Comparison of ENCODE assay signal across 8 mouse cellular contexts in the genomic region with DNA sequence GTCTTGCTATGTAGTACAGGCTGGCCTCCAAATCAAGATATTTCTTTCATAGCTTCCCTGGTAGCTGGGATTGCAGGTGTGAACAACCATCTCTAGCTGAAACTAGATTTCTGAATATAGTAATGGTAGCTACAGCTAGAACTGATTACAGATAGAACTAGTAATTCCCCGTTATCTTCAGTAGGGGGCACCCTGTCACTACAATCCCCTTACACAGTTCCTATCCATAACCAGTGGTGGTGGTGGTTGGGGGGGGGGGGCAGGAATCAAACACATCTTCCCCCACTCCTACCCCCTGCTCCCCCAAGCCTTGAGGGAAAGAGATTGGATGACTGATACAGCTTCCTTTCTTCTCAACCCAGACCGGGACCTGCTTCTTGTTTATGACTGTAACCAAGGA. TPM values are rescaled to one million over a fixed set of nuclear protein-coding genes. Genes with fewer than 3 reads are reported as not detected.
DNase-seq lines count a peak whose midpoint lies in the region; ATAC-seq and TF ChIP-seq lines count a peak whose summit lies in the region.
"Had no signal": no experiment of that assay in that cellular context is flagged by ENCODE, and none has a peak within 500 bp of the region (broad histone marks: within the 10 kb centered on the region; RNA-seq: fewer than 3 reads in every experiment).

No protein-coding gene starts in this region.

- H3K4me3 ChIP-seq in kidney, embryonic 14.5 days (ENCODE audit: low read length) = no peak overlapping the region
- no peak overlapping the region for H3K4me3 ChIP-seq in MEL (ENCODE audit: control insufficient read depth in 1 of 2, insufficient read depth in 1 of 2, low read depth in 2 of 2, low read length in 2 of 2)
- H3K4me3 ChIP-seq: limb, embryonic 12.5 days had no signal

- DNase-seq in kidney, adult 9 months = peak; percentile 81
- peak; percentile 66 for DNase-seq in CD4-positive, CD25-positive, alpha-beta regulatory T cell, adult 2 months (ENCODE audit: low read depth, low spot score)
- DNase-seq in MEL (ENCODE audit: low read depth, low spot score) = peak; percentile 33
- DNase-seq in kidney, postnatal 14 days = peak; percentile 64
- no peak for DNase-seq in ovary, postnatal 14 days (ENCODE audit: low spot score)
- DNase-seq in spleen, adult 12 weeks (ENCODE audit: low spot score) = no peak

- TF ChIP-seq EP300 in MEL (IDR thresholded peaks at IDR 0.05; ENCODE audit: low read depth in 1 of 2, low read length in 2 of 2) = no peak

- peak; percentile 21 to 65 (median 33); a peak in 4 of 6 replicates for TF ChIP-seq CTCF in MEL (IDR thresholded peaks at IDR 0.05 in 2 of 3, conservative IDR thresholded peaks at IDR 0.05 in 1 of 3; ENCODE audit: control insufficient read depth in 1 of 3, insufficient read depth in 1 of 3, low read depth in 2 of 3, low read length in 3 of 3, poor library complexity in 1 of 3, severe bottlenecking in 1 of 3)

- H3K27ac ChIP-seq in kidney, embryonic 14.5 days (ENCODE audit: low read depth, low read length) = no peak overlapping the region
- H3K27ac ChIP-seq in MEL (ENCODE audit: control insufficient read depth, low read depth, low read length) = no peak overlapping the region
- H3K27ac ChIP-seq: limb, embryonic 12.5 days had no signal

- no peak overlapping the region for H3K9ac ChIP-seq in kidney, embryonic 14.5 days (ENCODE audit: low read depth, low read length)
- H3K9ac ChIP-seq in MEL (ENCODE audit: control insufficient read depth, low read depth, low read length, poor library complexity, severe bottlenecking) = no peak overlapping the region
- H3K9ac ChIP-seq: limb, embryonic 12.5 days had no signal

- H3K9me3 ChIP-seq in kidney, embryonic 14.5 days (ENCODE audit: control insufficient read depth, low read length) = no peaks in the 10 kb centered on the region
- no peaks in the 10 kb centered on the region for H3K9me3 ChIP-seq in MEL (replicated peaks; ENCODE audit: insufficient read depth, low read length)
- H3K9me3 ChIP-seq: limb, embryonic 12.5 days had no signal

- no peaks in the 10 kb centered on the region for H3K79me2 ChIP-seq in MEL (ENCODE audit: control insufficient read depth, insufficient read depth, low read length, poor library complexity)

- H3K4me2 ChIP-seq in kidney, embryonic 14.5 days (replicated peaks; ENCODE audit: low read depth, low read length) = no peak overlapping the region
- H3K4me2 ChIP-seq: limb, embryonic 12.5 days had no signal

- no peak for TF ChIP-seq POLR2A in MEL (IDR thresholded peaks at IDR 0.05; ENCODE audit: control insufficient read depth in 1 of 2, insufficient read depth in 1 of 2, low read depth in 1 of 2, low read length in 2 of 2, poor library complexity in 1 of 2)

- no peak; the same call in 1 of the 2 replicates for ATAC-seq in kidney, embryonic 14.5 days (ENCODE audit: low FRiP score, low TSS enrichment)

- no peaks in the 10 kb centered on the region for H3K4me1 ChIP-seq in kidney, embryonic 14.5 days (ENCODE audit: control insufficient read depth, insufficient read depth, low read length)
- no peaks in the 10 kb centered on the region for H3K4me1 ChIP-seq in MEL (ENCODE audit: control insufficient read depth in 1 of 2, insufficient read depth in 2 of 2, low read length in 2 of 2)
- H3K4me1 ChIP-seq: limb, embryonic 12.5 days had no signal

- no peaks in the 10 kb centered on the region for H3K36me3 ChIP-seq in kidney, embryonic 14.5 days (ENCODE audit: control insufficient read depth, insufficient read depth, low read length)
- no peaks in the 10 kb centered on the region for H3K36me3 ChIP-seq in MEL (ENCODE audit: control insufficient read depth in 1 of 2, insufficient read depth in 2 of 2, low read length in 2 of 2)
- H3K36me3 ChIP-seq: limb, embryonic 12.5 days had no signal

- no peaks in the 10 kb centered on the region for H3K27me3 ChIP-seq in kidney, embryonic 14.5 days (ENCODE audit: control insufficient read depth, insufficient read depth, low read length)
- H3K27me3 ChIP-seq in MEL (ENCODE audit: control insufficient read depth in 1 of 2, insufficient read depth in 2 of 2, low read length in 2 of 2) = peaks cover 3 to 6% of the 10 kb centered on the region in 2 experiments; a peak in 2 of 4 replicates
- H3K27me3 ChIP-seq: limb, embryonic 12.5 days had no signal

- TF ChIP-seq RAD21 in MEL (IDR thresholded peaks at IDR 0.05; ENCODE audit: low read depth, low read length) = peak; percentile 60

- 23% methylated on average over 2 of the region's 2 CpGs for WGBS in kidney, embryonic 14.5 days

TF ChIP-seq in MEL, 35 proteins besides CTCF, POLR2A, EP300 and RAD21:
- no peak for TF ChIP-seq MAX (IDR thresholded peaks at IDR 0.05; ENCODE audit: low read length)
- TF ChIP-seq SMC3 (IDR thresholded peaks at IDR 0.05; ENCODE audit: low read depth, low read length) = peak; percentile 70
- peak; percentile 50 for TF ChIP-seq ZC3H11A (IDR thresholded peaks at IDR 0.05; ENCODE audit: low read depth, low read length)

RNA-seq across cellular contexts. Expression of gene Zfp697, which starts 19.5 kb away (rescaled TPM):
- polyA plus RNA-seq in kidney, embryonic 14.5 days (2014; fragmentation: Nextera tagmentation; extraction: Ambion mirVana) = 18.0 and 21.5 TPM in 2 replicates
- total RNA-seq in MEL (2012; rRNA removed) = 0.03 and 0.04 TPM in 2 replicates
- not detected for polyA plus RNA-seq in MEL (2012; ENCODE audit: insufficient read depth in 1 of 2, insufficient read length in 2 of 2, low read depth in 1 of 2, low replicate concordance in 2 of 2, missing spikeins in 1 of 2)

RNA-seq across cellular contexts. Expression of gene Phgdh, which starts 23.0 kb away (rescaled TPM):
- 424 and 494 TPM in 2 replicates for polyA plus RNA-seq in kidney, embryonic 14.5 days (2014; fragmentation: Nextera tagmentation; extraction: Ambion mirVana)
- total RNA-seq in MEL (2012; rRNA removed) = 247 and 310 TPM in 2 replicates
- 100 to 1,000 TPM in 1 of 2 experiments, not detected in 1; 303 TPM for polyA plus RNA-seq in MEL (2012; ENCODE audit: insufficient read depth in 1 of 2, insufficient read length in 2 of 2, low read depth in 1 of 2, low replicate concordance in 2 of 2, missing spikeins in 1 of 2)

Comparison
In these comparisons a context has a peak if more than half of its experiments do, and no peak if none do; other contexts are left out.
1. DNase-seq: peak in kidney, adult 9 months (single experiment), CD4-positive, CD25-positive, alpha-beta regulatory T cell, adult 2 months (single experiment), MEL (single experiment) and kidney, postnatal 14 days (single experiment); none in ovary, postnatal 14 days (single experiment) and spleen, adult 12 weeks (single experiment).
2. RNA of gene Zfp697, which starts 19.5 kb away (polyA plus RNA-seq): 18.0 to 21.5 TPM in kidney, embryonic 14.5 days; not detected in MEL; every median in the first group is over 10 times any median in the second.